Mouse (Mus musculus) colon, adult 2 months (tissue): ENCODE data around the gene Olfr105-ps. TPM values are rescaled to one million over a fixed set of nuclear protein-coding genes. Genes with fewer than 3 reads are reported as not detected.

ENCODE experiments used
- polyA plus RNA-seq: library from polyadenylated mRNA; depleted of rRNA; stranded (reverse); fragments of >200 nt; gene quantifications from 2 replicates; pipeline ENCODE4 v1.2.3, GENCODE M21; 2012; rRNA removed

Gene Olfr105-ps
- not detected in 2 replicates for polyA plus RNA-seq

DNA sequence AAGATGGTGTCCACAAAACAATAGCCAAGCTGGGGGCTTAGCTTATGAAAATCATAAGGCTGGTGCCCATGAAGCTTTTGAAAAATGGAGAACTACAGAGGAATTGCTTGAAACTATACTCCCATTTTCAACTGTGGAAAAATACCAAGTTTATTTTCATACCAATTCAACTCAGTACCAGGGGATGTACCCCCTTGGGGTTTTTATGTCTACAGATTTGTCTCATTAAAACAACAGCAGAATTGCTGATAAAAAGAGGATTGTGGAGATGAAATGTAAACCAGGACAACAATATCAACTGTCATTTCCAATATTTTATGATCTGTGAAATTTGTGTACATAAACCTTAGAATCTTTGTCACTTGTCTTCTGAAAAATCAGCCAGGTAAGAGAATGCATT lies at the start of gene Olfr105-ps:
Gene Olfr105-ps (plus strand): TSS at position 301 of the 400 bp plus-strand sequence.

GRCm38 (mm10) chr17:37339598-37339997 lies 39.2 kb upstream of the Olfr105-ps start, which contains the start of gene Olfr103:
Gene Olfr103, minus strand, starts transcription at chr17:37339698.

DNA sequence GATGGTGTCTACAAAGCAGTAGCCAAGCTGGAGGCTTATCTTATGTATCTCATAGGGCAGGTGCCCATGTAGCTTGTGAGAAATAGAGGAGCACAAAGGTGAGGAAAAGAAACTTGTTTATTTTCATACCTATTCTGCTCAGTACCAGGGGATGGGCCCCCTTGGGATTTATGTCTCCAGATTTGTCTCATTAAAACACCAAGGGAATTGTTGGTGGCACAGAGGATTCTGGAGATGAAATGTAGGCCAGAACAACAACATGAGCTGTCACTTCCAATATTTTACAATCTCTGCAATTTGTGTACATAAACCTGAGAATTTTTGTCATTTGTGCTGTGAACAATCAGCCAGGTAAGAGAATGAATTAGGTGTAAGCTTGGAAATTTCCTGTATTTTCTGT lies 19.6 kb upstream of the Olfr105-ps start, which contains the start of gene Olfr104-ps:
Gene Olfr104-ps (plus strand): TSS at position 301 of the 400 bp plus-strand sequence.

GRCm38 (mm10) chr17:37390093-37390492 lies 11.3 kb downstream of the Olfr105-ps start, which contains the start of gene Olfr106-ps:
Gene Olfr106-ps, plus strand, starts transcription at chr17:37390393.

DNA sequence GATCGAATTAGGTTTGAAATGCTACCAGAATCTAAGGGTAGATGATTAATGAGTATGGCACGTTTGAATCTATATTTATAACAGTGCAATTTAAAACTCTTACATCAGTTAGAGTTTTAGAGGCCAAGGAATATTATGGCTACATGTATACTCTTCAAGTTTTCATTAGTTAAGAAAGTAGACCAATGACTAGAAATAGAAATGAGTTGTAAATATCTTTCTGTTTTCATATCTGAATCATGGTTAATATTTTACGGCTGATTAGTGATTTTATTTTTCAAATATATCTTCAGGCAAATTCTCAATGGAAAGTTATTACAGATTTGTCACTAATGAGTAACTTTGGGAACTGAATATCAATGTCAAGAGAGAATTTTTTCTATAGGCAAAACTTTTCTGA lies 20.1 kb downstream of the Olfr105-ps start, which contains the start of gene Olfr107:
Gene Olfr107 (plus strand): TSS at position 301 of the 400 bp plus-strand sequence.

Other genes with a start within 250 kb of the Olfr105-ps start
- gene Olfr93, start 217.5 kb upstream of the Olfr105-ps start, polyA plus RNA-seq = not detected in 2 replicates
- gene Ubd, start 185.1 kb upstream of the Olfr105-ps start, polyA plus RNA-seq = 0.21 and 0.38 TPM in 2 replicates
- gene Olfr94, start 178.0 kb upstream of the Olfr105-ps start, polyA plus RNA-seq = not detected in 2 replicates
- gene Olfr95, start 165.9 kb upstream of the Olfr105-ps start, polyA plus RNA-seq = not detected in 2 replicates
- not detected in 2 replicates for gene Olfr96, start 158.9 kb upstream of the Olfr105-ps start, polyA plus RNA-seq
- not detected in 2 replicates for gene Olfr97, start 141.7 kb upstream of the Olfr105-ps start, polyA plus RNA-seq
- not detected in 2 replicates for gene Olfr98, start 115.3 kb upstream of the Olfr105-ps start, polyA plus RNA-seq
- 7.4 and 7.7 TPM in 2 replicates for gene H2-M3, start 108.8 kb upstream of the Olfr105-ps start, polyA plus RNA-seq
- not detected in 2 replicates for gene Olfr99, start 95.6 kb upstream of the Olfr105-ps start, polyA plus RNA-seq
- not detected in 2 replicates for gene Olfr101, start 74.7 kb upstream of the Olfr105-ps start, polyA plus RNA-seq
- gene Olfr102, start 62.0 kb upstream of the Olfr105-ps start, polyA plus RNA-seq = not detected in 2 replicates
- not detected in 2 replicates for gene Olfr103, start 39.3 kb upstream of the Olfr105-ps start, polyA plus RNA-seq
- not detected in 2 replicates for gene Olfr104-ps, start 19.5 kb upstream of the Olfr105-ps start, polyA plus RNA-seq
- not detected in 2 replicates for gene Olfr106-ps, start 11.4 kb downstream of the Olfr105-ps start, polyA plus RNA-seq
- gene Olfr107, start 20.2 kb downstream of the Olfr105-ps start, polyA plus RNA-seq = not detected in 2 replicates
- gene Olfr108, start 66.4 kb downstream of the Olfr105-ps start, polyA plus RNA-seq = not detected in 2 replicates
- gene Olfr109, start 79.9 kb downstream of the Olfr105-ps start, polyA plus RNA-seq = not detected in 2 replicates
- gene H2-M2, start 104.5 kb downstream of the Olfr105-ps start, polyA plus RNA-seq = 0.84 and 1.1 TPM in 2 replicates
- not detected in 2 replicates for gene Olfr110, start 113.4 kb downstream of the Olfr105-ps start, polyA plus RNA-seq
- gene Olfr111, start 129.0 kb downstream of the Olfr105-ps start, polyA plus RNA-seq = 0.10 TPM in 1 of 2 replicates, not detected in the other
- not detected in 2 replicates for gene Olfr112, start 190.4 kb downstream of the Olfr105-ps start, polyA plus RNA-seq
- not detected in 2 replicates for gene Olfr113, start 198.6 kb downstream of the Olfr105-ps start, polyA plus RNA-seq
- gene Olfr114, start 213.7 kb downstream of the Olfr105-ps start, polyA plus RNA-seq = not detected in 2 replicates
- not detected in 2 replicates for gene Olfr115, start 248.1 kb downstream of the Olfr105-ps start, polyA plus RNA-seq
- not detected in 2 replicates for gene Olfr116, start 248.2 kb downstream of the Olfr105-ps start, polyA plus RNA-seq